Mouse (Mus musculus) large intestine, adult 2 months (tissue): ENCODE data around the gene Jph4. TPM values are rescaled to one million over a fixed set of nuclear protein-coding genes. Genes with fewer than 3 reads are reported as not detected.

ENCODE experiments used
- DNase-seq: peaks from one replicate; pipeline ENCODE4 v3.0.0-alpha.2; 2012; ENCODE audit warnings: low read depth, low spot score
- WGBS: fragments of 180-500 bp; shearing (Covaris S2); methylation state at CpG from one replicate; pipeline ENCODE4 v1.1.7; 2018; 5-methylcytosine and 5-hydroxymethylcytosine counted together
- polyA plus RNA-seq: library from polyadenylated mRNA; depleted of rRNA; stranded (reverse); fragments of >200 nt; gene quantifications from 2 replicates; pipeline ENCODE4 v1.2.3, GENCODE M21; 2012; rRNA removed

Gene Jph4
- polyA plus RNA-seq, 1 experiment = 0.52 TPM

DNA sequence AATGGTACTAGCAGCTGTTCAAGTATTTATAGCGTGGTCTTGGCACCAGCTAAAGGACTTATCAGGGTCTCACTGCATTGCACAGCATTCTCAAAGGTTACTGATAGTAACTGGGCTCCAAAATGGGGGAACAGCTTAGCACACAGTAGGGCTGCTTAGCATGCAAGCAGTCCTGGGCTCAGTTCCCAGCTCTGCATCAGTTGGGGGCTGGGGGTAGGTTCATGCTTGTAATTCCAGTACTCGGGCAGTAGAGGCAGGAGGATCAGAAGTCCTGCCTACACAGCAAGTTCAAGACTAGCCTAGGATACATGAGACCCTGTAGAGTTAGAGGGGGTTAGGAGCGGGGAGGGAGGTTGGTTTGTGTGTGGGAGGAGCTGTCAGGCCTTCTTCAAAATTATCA lies 39.8 kb downstream of the Jph4 start:
- WGBS = 82% methylated on average over 3 of the region's 3 CpGs
- no peak for DNase-seq

DNA sequence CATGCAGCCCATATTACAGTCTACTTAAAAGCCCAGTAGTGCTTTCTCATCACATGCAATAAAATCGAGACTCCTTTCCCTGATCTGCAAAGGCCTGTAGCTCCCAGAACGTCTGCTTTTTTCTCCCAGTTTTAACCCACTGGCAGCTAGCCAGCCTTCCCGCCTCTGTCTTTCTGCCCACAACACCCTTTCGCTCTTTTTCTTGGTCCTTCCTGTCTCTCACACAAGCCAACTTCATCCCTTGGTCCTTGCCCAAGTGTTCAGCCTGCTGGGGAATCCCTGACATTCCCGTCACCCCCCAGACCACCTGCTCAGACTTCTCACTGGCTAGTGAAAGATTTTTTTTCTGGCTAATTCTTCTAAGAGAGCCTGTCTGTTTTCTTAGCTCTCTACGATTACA lies 40.5 kb downstream of the Jph4 start:
- DNase-seq = no peak
- 33% methylated on average over 6 of the region's 6 CpGs for WGBS

DNA sequence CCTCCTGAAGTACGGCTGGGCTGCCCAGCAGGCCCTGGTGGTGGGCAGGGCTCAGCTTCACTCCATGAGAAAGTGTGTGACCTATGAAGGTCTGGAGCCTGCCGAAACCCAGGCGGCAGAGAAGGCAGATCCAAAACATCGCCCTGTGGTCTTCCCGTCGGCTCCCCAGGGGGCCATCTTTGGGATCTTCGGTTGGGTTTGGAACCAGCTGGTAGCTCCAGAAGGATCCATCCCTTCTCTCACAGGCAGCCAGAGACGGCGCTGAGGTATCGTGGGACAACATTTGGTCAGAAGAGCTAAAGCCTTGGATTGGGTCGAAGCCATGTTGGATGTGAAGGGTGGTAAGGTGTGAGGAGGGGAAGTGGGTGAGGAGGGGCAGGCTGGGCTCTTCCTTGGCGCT lies 42.3 kb downstream of the Jph4 start:
- 95% methylated on average over 12 of the region's 12 CpGs for WGBS
- no peak for DNase-seq

DNA sequence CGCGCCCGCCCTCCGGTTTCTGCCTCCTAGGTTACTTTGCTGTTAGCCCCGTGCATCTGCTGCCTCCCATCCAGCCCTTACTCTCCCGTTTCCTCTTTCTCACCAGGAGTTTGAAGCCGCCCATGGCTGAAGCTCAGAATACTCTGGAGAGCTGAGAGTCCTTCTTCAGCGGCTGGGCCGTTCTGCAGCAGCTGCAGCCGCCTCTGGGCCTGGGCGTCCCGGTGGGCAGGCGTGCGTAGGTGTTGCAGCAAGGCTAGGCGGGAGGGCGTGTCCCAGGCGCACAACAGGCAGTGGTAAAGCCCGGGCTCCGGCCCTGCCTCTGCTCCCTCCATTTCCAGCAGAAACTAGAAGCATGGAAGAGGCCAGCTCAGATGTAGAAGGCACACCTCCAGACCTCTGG lies 45.0 kb downstream of the Jph4 start:
- 21% methylated on average over 19 of the region's 19 CpGs for WGBS
- DNase-seq = no peak

DNA sequence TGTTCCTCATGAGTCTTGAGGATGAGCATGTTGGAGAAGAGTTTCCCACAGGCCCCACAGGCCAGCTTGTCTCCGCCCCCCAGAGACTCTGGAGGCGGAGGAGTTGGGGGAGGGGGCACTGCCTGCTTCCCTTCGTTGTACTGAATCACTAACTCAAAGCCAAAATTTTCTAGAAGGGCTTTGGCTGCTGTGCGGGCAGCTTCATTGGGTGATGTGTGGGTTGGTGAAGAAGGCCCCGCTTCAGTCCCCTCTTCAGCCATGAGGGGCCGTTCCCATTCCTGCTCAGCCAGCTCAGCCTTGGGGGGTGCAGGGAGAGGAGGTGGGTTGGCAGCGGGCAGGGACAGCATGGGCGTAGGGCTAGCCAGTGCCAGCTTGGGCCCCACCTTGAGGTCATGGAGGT lies 50.7 kb downstream of the Jph4 start:
- DNase-seq = no peak
- 86% methylated on average over 8 of the region's 8 CpGs for WGBS

DNA sequence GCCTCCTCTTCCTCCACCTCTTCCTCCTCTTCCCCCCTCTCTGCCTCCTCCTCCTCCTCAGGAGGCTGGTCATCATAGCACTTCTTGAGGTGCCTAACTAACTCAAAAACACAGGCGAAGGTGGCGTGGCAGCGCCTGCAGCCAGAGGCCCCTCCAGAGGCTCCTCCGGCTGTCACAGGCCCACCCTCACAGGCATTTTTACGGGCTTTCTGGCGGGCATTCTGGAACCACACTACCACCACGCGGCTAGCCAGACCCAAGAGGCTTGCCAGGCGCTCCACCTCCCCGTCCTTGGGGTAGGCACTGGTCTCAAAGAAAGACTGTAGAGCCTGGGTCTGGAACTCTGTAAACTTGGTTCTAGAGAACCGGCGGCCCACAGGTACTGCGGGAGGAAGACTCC lies 51.3 kb downstream of the Jph4 start:
- WGBS = 79% methylated on average over 13 of the region's 13 CpGs
- no peak for DNase-seq

DNA sequence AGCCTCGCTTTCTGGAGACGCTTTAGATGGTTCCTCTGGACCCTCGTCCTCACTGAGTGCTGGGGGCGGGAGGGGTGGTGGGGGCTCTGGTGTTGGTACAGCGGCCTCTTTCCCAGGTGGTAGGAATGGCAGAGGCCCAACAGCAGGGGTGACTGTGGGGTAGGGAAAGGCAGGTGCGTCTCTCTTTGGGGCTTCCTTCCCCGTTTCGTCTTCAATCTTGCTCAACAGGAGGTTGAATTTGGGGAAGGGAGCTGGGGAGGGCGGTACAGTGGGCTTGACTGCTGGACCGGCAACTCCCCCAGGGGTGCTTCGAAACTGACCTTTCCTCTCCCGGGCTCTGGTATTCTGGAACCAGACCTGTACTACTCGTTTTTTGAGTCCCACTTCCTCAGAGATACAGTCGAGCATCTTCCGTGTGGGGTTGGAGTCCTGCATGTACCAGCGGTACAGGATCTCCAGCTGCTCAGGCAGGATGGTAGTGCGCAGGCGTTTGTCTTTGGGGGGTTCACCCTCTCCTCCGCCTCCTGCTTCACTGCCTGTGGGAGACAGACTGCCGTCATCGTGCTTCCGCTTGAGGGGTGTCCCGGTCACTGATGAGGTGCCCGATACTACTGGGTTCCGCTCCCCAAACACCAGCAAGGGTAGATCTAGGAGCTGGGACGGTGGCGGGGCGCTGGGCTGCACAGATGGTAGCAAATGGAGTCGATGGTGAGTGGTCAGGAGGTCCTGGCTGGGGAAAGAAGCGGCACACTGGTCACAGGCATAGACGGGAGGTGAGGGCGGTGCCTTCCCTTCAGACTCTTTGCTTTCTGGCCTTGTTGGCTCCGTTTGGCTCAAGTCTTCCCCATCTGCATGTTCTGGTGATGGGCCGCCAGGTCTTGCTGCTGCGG lies 52.0 kb downstream of the Jph4 start:
- 84% methylated on average over 35 of the region's 35 CpGs for whole genome bisulfite sequencing
- DNase-seq = no peak

DNA sequence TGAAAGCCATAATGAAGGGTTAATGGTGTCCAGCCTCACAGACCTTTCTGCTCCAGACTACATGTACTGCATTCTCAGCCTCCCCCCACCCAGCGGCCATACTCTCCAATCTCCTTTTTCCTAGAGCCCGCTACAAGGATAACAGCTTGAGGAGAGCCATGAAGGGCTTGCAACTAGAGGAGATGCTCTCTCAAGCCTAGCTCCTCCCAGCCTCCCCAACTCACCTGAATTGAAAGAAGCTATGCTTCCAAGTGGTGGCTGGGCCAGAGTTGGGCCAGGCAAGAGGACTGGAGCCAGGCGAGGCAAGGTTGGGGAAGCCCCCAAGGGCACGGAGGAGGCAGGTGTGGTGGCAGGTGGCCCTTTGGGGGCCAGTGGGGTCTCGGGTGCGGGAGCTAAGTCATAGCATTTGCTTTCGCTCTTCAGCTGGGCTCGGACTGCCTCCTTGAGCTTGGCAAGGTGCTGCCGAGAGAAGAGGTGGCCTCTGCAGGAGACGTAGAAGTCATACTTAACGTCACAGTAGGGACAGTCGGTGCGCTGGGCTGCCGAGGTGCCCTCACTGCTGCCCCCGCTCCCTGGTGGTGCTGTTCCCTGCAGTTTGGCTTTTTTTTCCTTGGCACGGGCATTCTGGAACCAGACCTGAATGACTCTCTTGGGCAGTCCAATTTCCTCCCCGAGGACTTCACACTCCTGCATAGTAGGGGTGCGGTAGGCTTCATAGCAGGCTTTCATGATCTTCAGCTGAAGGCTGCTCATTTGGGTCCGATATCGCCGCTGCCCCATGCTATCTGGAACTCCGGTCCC lies 53.0 kb downstream of the Jph4 start:
- WGBS = 89% methylated on average over 22 of the region's 22 CpGs
- no peak for DNase-seq

DNA sequence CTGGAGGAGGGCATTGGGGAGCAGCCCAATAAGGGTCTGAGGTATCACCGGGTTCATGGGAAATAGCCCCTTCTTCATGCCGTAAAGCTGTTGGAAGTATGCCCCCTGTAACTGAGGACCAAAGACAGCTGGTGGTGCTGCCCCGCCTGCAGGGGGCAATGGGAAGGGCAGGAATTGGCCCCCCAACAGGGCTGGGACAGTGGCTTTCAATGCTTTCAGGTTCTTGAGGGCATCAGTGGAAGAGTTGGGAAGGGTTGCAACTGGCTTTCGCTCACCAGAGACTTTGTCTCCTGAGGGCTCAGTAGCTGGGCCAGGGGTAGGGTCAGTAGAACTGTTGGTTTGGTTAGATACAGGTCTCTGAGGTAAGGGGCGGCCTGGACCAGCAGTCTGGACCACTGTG lies 53.6 kb downstream of the Jph4 start:
- WGBS = 86% methylated on average over 5 of the region's 5 CpGs
- DNase-seq = no peak

DNA sequence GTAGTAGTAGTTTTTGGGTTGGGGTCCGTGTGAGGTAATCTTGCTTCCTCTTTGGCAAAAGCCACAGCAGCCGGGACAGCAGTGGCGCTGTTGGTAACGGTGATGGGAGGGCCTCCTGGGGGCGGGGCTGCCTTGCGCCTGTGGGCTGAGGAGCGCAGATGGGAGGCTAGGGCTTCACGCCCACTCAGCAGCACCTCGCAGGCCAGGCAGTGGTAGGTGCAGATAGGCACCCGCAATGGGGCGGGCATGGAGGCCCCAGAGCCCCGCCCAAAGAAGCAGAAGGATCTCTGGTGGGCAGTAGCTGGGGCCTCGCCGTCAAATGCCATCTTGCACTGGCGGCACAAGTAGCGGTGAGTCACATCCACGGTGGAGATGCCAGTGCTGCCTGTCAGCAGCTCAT lies 54.1 kb downstream of the Jph4 start:
- 29% methylated on average over 17 of the region's 17 CpGs for WGBS
- no peak for DNase-seq

DNA sequence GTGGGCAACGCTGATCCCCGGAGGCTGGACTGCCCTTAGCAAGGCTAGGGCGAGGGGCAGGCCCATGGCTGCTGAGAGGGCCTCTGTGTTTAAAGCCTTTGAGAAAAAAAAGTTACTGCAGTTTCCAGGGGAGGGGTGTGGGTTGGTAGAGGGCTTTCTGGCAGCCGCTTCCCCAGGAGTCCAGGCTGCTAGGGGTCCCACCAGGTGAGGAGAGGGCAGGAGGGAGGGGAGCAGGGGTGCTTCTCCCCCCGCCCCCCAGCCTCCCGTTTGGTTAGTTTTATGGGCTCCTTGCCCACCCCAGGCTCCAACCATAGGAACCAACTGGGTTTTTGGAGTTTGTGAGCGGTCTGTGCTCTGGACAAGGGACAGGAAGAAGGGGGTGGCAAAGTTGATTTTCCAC lies 54.9 kb downstream of the Jph4 start:
- no peak for DNase-seq
- WGBS = 42% methylated on average over 7 of the region's 7 CpGs

DNA sequence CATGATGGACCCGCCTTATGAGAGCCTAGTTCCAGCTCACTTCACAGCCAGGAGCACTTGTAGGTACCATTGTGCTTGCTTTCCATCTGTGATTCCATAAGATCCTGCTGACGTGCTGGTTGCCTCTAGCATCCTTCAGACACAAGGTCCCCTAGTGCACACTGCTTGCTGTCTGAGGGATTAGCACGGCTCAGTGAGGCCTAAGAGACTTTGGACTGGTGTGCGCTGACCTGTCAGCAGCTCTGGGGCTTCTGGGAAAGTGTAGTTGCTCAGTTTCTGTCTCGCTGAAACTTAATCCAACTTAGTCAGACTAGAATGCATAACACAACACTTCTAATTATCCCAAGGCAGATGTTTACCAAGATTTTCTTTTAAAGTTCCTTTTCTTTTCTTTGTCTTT lies 56.8 kb downstream of the Jph4 start:
- WGBS = 69% methylated on average over 5 of the region's 5 CpGs
- no peak for DNase-seq

DNA sequence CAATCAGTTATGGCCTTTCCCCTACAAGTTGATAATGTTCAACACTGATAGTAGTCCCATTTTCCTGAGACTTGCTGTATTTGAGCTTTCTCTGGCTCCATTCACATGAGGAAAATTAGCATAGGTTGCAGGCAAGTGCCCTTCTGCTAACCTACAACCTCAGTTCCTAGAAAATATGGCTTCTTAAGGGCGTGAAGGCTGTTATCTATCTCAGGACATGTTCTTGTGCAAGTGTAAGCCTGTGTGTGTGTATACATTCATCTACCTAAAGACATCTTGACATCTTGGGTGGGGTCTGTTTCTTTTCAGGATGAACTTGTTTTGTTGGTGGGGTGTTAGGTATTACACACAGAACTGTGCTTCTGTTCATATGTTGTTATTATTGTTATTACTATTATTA lies 57.7 kb downstream of the Jph4 start:
- 78% methylated on average over 1 of the region's 1 CpGs for WGBS
- DNase-seq = no peak

Other genes starting within 250 kb of the Jph4 start
- gene Homez, start 246.0 kb downstream of the Jph4 start, polyA plus RNA-seq = 2.5 and 3.4 TPM in 2 replicates
- 9.1 and 11.2 TPM in 2 replicates for gene Ppp1r3e, start 239.4 kb downstream of the Jph4 start, polyA plus RNA-seq
- gene Bcl2l2, start 233.6 kb downstream of the Jph4 start, polyA plus RNA-seq = 31.6 and 48.3 TPM in 2 replicates
- gene Gm20521, start 233.5 kb downstream of the Jph4 start, polyA plus RNA-seq = 0.74 TPM in 1 of 2 replicates, not detected in the other
- gene Pabpn1, start 224.4 kb downstream of the Jph4 start, polyA plus RNA-seq = 77.8 and 112 TPM in 2 replicates
- 11.3 and 11.7 TPM in 2 replicates for gene Slc22a17, start 203.8 kb downstream of the Jph4 start, polyA plus RNA-seq
- gene Efs, start 190.8 kb downstream of the Jph4 start, polyA plus RNA-seq = 3.0 and 3.5 TPM in 2 replicates
- 0.21 and 0.50 TPM in 2 replicates for gene Il25, start 184.2 kb downstream of the Jph4 start, polyA plus RNA-seq
- 1.0 and 1.8 TPM in 2 replicates for gene Cmtm5, start 180.7 kb downstream of the Jph4 start, polyA plus RNA-seq
- gene Myh6, start 150.0 kb downstream of the Jph4 start, polyA plus RNA-seq = 0.01 and 0.07 TPM in 2 replicates
- not detected in 2 replicates for gene Gm17428, start 140.0 kb downstream of the Jph4 start, polyA plus RNA-seq
- 0.19 and 0.22 TPM in 2 replicates for gene Myh7, start 122.3 kb downstream of the Jph4 start, polyA plus RNA-seq
- gene Ngdn, start 101.5 kb downstream of the Jph4 start, polyA plus RNA-seq = 17.9 and 18.3 TPM in 2 replicates
- 1.4 and 1.7 TPM in 2 replicates for gene Zfhx2, start 24.6 kb downstream of the Jph4 start, polyA plus RNA-seq
- gene Thtpa, start 22.2 kb downstream of the Jph4 start, polyA plus RNA-seq = 7.2 and 7.5 TPM in 2 replicates
- gene Ap1g2, start 10.3 kb downstream of the Jph4 start, polyA plus RNA-seq = 64.5 and 107 TPM in 2 replicates
- gene Dhrs2, start 105.1 kb upstream of the Jph4 start, polyA plus RNA-seq = not detected in 2 replicates